Mouse (Mus musculus): ENCODE data around the gene Mef2a. TPM values are rescaled to one million over a fixed set of nuclear protein-coding genes. Genes with fewer than 3 reads are reported as not detected.

The Mef2a gene
- polyA plus RNA-seq, 1 experiment from 2014 or later: 31.6 TPM

DNA sequence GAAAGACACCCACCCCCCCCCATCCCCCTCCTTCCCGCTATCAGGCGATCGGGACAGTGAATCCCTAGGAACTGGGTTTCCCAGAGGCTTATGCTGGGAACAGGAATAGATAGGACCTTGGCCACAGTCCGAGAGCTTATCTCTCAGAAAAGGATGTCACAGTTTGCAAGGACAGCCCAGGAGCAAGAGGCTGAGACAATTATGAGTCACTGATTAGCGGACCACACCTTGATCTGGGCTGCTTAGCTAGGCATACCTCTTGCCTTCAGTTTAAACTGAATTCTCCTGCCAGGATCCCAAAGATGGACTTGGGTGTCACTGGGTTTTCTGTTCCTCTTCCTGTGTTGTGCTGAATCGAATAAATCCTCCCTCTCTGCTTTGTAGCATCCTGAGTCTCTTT lies 156.3 kb downstream of the Mef2a start:
- DNase-seq (ENCODE audit: low spot score) (no peak), ATAC-seq (ENCODE audit: insufficient read depth, low FRiP score, low TSS enrichment) (no peak)
- Histone ChIP-seq H3K4me1 (ENCODE audit: control insufficient read depth, insufficient read depth, low read length) (peaks cover 2% of the 10 kb centered on the region; the same call in 1 of the 2 replicates), H3K4me3 (ENCODE audit: low read depth, low read length) (no peak overlapping the region), H3K27me3 (ENCODE audit: control insufficient read depth, insufficient read depth, low read length) (no peaks in the 10 kb centered on the region), H3K9ac (ENCODE audit: low read length) (no peak overlapping the region), H3K4me2 (ENCODE audit: low read depth) (no peak overlapping the region), H3K9me3 (ENCODE audit: control insufficient read depth, low read length) (no peaks in the 10 kb centered on the region), H3K27ac (ENCODE audit: low read depth, low read length) (no peak overlapping the region), H3K36me3 (ENCODE audit: control insufficient read depth, insufficient read depth, low read length) (no peaks in the 10 kb centered on the region)
- 89% methylated on average over 6 of the region's 6 CpGs for WGBS

- no peak overlapping the region for H3K9ac ChIP-seq (ENCODE audit: low read length)
- 88% methylated on average over 1 of the region's 1 CpGs for WGBS
- H3K4me2 ChIP-seq (ENCODE audit: low read depth): no peak overlapping the region
- ATAC-seq (ENCODE audit: insufficient read depth, low FRiP score, low TSS enrichment) (no peak), DNase-seq (ENCODE audit: low spot score) (no peak)
- no peak overlapping the region for H3K27ac ChIP-seq (ENCODE audit: low read depth, low read length)
- peaks cover 2% of the 10 kb centered on the region; the same call in 1 of the 2 replicates for H3K4me1 ChIP-seq (ENCODE audit: control insufficient read depth, insufficient read depth, low read length)
- no peaks in the 10 kb centered on the region for H3K27me3 ChIP-seq (ENCODE audit: control insufficient read depth, insufficient read depth, low read length)
- no peaks in the 10 kb centered on the region for H3K9me3 ChIP-seq (ENCODE audit: control insufficient read depth, low read length)
- H3K36me3 ChIP-seq (ENCODE audit: control insufficient read depth, insufficient read depth, low read length): no peaks in the 10 kb centered on the region
- no peak overlapping the region for H3K4me3 ChIP-seq (ENCODE audit: low read depth, low read length)
These were observed 159.1 kb downstream of the Mef2a start for GRCm38 (mm10) chr7:67213589-67213988.

- Histone ChIP-seq H3K9ac (ENCODE audit: low read length) (no peak overlapping the region), H3K4me3 (ENCODE audit: low read depth, low read length) (no peak overlapping the region), H3K36me3 (ENCODE audit: control insufficient read depth, insufficient read depth, low read length) (no peaks in the 10 kb centered on the region), H3K4me2 (ENCODE audit: low read depth) (no peak overlapping the region), H3K9me3 (ENCODE audit: control insufficient read depth, low read length) (no peaks in the 10 kb centered on the region), H3K27me3 (ENCODE audit: control insufficient read depth, insufficient read depth, low read length) (no peaks in the 10 kb centered on the region), H3K4me1 (ENCODE audit: control insufficient read depth, insufficient read depth, low read length) (peaks cover 2% of the 10 kb centered on the region; the same call in 1 of the 2 replicates), H3K27ac (ENCODE audit: low read depth, low read length) (no peak overlapping the region)
- DNase-seq (ENCODE audit: low spot score): peak; percentile 27
- ATAC-seq (ENCODE audit: insufficient read depth, low FRiP score, low TSS enrichment): no peak
- WGBS: 15% methylated on average over 4 of the region's 4 CpGs
These were observed 160.7 kb downstream of the Mef2a start for GRCm38 (mm10) chr7:67211971-67212370.

GRCm38 (mm10) chr7:67211341-67211740 lies 161.3 kb downstream of the Mef2a start:
- no peak overlapping the region for H3K27ac ChIP-seq (ENCODE audit: low read depth, low read length)
- no peaks in the 10 kb centered on the region for H3K27me3 ChIP-seq (ENCODE audit: control insufficient read depth, insufficient read depth, low read length)
- 16% methylated on average over 6 of the region's 6 CpGs for WGBS
- no peaks in the 10 kb centered on the region for H3K9me3 ChIP-seq (ENCODE audit: control insufficient read depth, low read length)
- no peak overlapping the region for H3K4me3 ChIP-seq (ENCODE audit: low read depth, low read length)
- DNase-seq (ENCODE audit: low spot score): peak; percentile 15
- no peak overlapping the region for H3K9ac ChIP-seq (ENCODE audit: low read length)
- no peak for ATAC-seq (ENCODE audit: insufficient read depth, low FRiP score, low TSS enrichment)
- peaks cover 2% of the 10 kb centered on the region; the same call in 1 of the 2 replicates for H3K4me1 ChIP-seq (ENCODE audit: control insufficient read depth, insufficient read depth, low read length)
- no peaks in the 10 kb centered on the region for H3K36me3 ChIP-seq (ENCODE audit: control insufficient read depth, insufficient read depth, low read length)
- H3K4me2 ChIP-seq (ENCODE audit: low read depth): no peak overlapping the region

- H3K36me3 ChIP-seq (ENCODE audit: control insufficient read depth, insufficient read depth, low read length): no peaks in the 10 kb centered on the region
- H3K4me3 ChIP-seq (ENCODE audit: low read depth, low read length): no peak overlapping the region
- H3K9me3 ChIP-seq (ENCODE audit: control insufficient read depth, low read length): no peaks in the 10 kb centered on the region
- DNase-seq (ENCODE audit: low spot score) (no peak), ATAC-seq (ENCODE audit: insufficient read depth, low FRiP score, low TSS enrichment) (no peak)
- H3K4me1 ChIP-seq (ENCODE audit: control insufficient read depth, insufficient read depth, low read length): peaks cover 2% of the 10 kb centered on the region; the same call in 1 of the 2 replicates
- no peak overlapping the region for H3K9ac ChIP-seq (ENCODE audit: low read length)
- H3K4me2 ChIP-seq (ENCODE audit: low read depth): no peak overlapping the region
- no peak overlapping the region for H3K27ac ChIP-seq (ENCODE audit: low read depth, low read length)
- H3K27me3 ChIP-seq (ENCODE audit: control insufficient read depth, insufficient read depth, low read length): no peaks in the 10 kb centered on the region
- whole genome bisulfite sequencing: 79% methylated on average over 6 of the region's 6 CpGs
These were observed 162.4 kb downstream of the Mef2a start for GRCm38 (mm10) chr7:67210004-67210833.

DNA sequence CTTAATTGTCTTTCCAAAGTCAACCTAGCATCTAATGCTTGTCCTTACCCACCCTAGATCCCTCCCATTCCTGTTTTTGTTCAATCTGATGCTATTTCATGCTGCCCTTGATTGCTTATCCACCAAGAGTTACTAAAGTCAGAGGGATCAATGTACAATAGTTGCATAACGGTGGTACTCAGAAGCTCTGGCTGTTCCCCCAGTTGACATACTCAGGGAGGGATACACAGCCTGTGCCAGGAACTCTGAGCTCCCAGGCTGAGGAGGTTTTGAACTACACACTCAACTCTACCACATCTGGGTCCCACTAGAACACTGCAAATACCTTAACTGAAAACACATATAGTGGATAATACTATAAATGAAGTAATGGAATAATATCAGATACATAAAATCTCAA lies 164.3 kb downstream of the Mef2a start:
- no peaks in the 10 kb centered on the region for H3K27me3 ChIP-seq (ENCODE audit: control insufficient read depth, insufficient read depth, low read length)
- no peak overlapping the region for H3K27ac ChIP-seq (ENCODE audit: low read depth, low read length)
- H3K9ac ChIP-seq (ENCODE audit: low read length): no peak overlapping the region
- H3K4me1 ChIP-seq (ENCODE audit: control insufficient read depth, insufficient read depth, low read length): peaks cover 2% of the 10 kb centered on the region; the same call in 1 of the 2 replicates
- 78% methylated on average over 1 of the region's 1 CpGs for WGBS
- no peaks in the 10 kb centered on the region for H3K36me3 ChIP-seq (ENCODE audit: control insufficient read depth, insufficient read depth, low read length)
- no peak for DNase-seq (ENCODE audit: low spot score)
- H3K4me2 ChIP-seq (ENCODE audit: low read depth): no peak overlapping the region
- H3K4me3 ChIP-seq (ENCODE audit: low read depth, low read length): no peak overlapping the region
- H3K9me3 ChIP-seq (ENCODE audit: control insufficient read depth, low read length): no peaks in the 10 kb centered on the region
- no peak for ATAC-seq (ENCODE audit: insufficient read depth, low FRiP score, low TSS enrichment)

DNA sequence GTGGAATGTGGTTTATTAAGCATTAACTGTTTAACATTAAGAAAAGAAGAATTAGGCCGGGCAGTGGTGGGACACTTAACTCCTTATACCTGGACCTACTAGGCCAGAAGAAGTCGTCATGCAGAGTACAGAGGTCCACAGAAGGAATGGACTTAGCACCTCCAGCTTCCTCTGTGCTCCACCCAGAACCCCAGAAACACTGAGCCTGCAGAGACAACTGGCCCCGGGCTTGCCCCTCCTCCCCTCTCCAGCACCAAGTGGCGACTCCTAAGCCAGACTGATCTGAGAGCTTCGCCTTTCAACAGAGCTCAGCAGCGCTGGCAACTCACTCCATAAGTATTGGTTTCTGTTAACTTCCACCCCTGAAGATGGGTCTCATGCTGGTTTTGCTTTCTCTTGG lies 165.0 kb downstream of the Mef2a start:
- ATAC-seq (ENCODE audit: insufficient read depth, low FRiP score, low TSS enrichment) (no peak), DNase-seq (ENCODE audit: low spot score) (no peak)
- no peak overlapping the region for H3K9ac ChIP-seq (ENCODE audit: low read length)
- WGBS: 41% methylated on average over 6 of the region's 6 CpGs
- peaks cover 2% of the 10 kb centered on the region; the same call in 1 of the 2 replicates for H3K4me1 ChIP-seq (ENCODE audit: control insufficient read depth, insufficient read depth, low read length)
- no peak overlapping the region for H3K4me2 ChIP-seq (ENCODE audit: low read depth)
- no peaks in the 10 kb centered on the region for H3K27me3 ChIP-seq (ENCODE audit: control insufficient read depth, insufficient read depth, low read length)
- no peak overlapping the region for H3K27ac ChIP-seq (ENCODE audit: low read depth, low read length)
- no peaks in the 10 kb centered on the region for H3K36me3 ChIP-seq (ENCODE audit: control insufficient read depth, insufficient read depth, low read length)
- H3K4me3 ChIP-seq (ENCODE audit: low read depth, low read length): no peak overlapping the region
- no peaks in the 10 kb centered on the region for H3K9me3 ChIP-seq (ENCODE audit: control insufficient read depth, low read length)

GRCm38 (mm10) chr7:67206496-67206895 lies 166.2 kb downstream of the Mef2a start:
- no peak for DNase-seq (ENCODE audit: low spot score)
- H3K9me3 ChIP-seq (ENCODE audit: control insufficient read depth, low read length): no peaks in the 10 kb centered on the region
- H3K4me1 ChIP-seq (ENCODE audit: control insufficient read depth, insufficient read depth, low read length): no peaks in the 10 kb centered on the region; the same call in 1 of the 2 replicates
- no peak overlapping the region for H3K4me3 ChIP-seq (ENCODE audit: low read depth, low read length)
- no peak overlapping the region for H3K4me2 ChIP-seq (ENCODE audit: low read depth)
- no peak for ATAC-seq (ENCODE audit: insufficient read depth, low FRiP score, low TSS enrichment)
- H3K9ac ChIP-seq (ENCODE audit: low read length): no peak overlapping the region
- H3K27ac ChIP-seq (ENCODE audit: low read depth, low read length): no peak overlapping the region
- no peaks in the 10 kb centered on the region for H3K36me3 ChIP-seq (ENCODE audit: control insufficient read depth, insufficient read depth, low read length)
- no peaks in the 10 kb centered on the region for H3K27me3 ChIP-seq (ENCODE audit: control insufficient read depth, insufficient read depth, low read length)
- 79% methylated on average over 10 of the region's 10 CpGs for WGBS

Data from neural tube, embryonic 11.5 days (tissue).